Mouse (Mus musculus): Measurements from ENCODE around the gene Galk2.

Galk2 gene

GRCm38 (mm10) chr2:125943301-125943700 lies 84.4 kb downstream of the Galk2 start:
- DNase-seq (ENCODE audit: low read depth), result no peak

- DNase-seq (ENCODE audit: low read depth), result peak; percentile 72
These were observed 89.3 kb downstream of the Galk2 start for GRCm38 (mm10) chr2:125948195-125948594.

GRCm38 (mm10) chr2:125968811-125969210 lies 109.9 kb downstream of the Galk2 start:
- DNase-seq (ENCODE audit: low read depth), result no peak

- no peak for DNase-seq (ENCODE audit: low read depth)
These were observed 114.3 kb downstream of the Galk2 start for GRCm38 (mm10) chr2:125973207-125973606.

- DNase-seq (ENCODE audit: low read depth), result no peak
These were observed 116.3 kb downstream of the Galk2 start for GRCm38 (mm10) chr2:125975206-125975605.

- DNase-seq (ENCODE audit: low read depth), result peak; percentile 6
These were observed 117.0 kb downstream of the Galk2 start for GRCm38 (mm10) chr2:125975808-125976345.

GRCm38 (mm10) chr2:126002291-126002690 lies 143.4 kb downstream of the Galk2 start:
- DNase-seq (ENCODE audit: low read depth), result no peak

GRCm38 (mm10) chr2:126006088-126006487 lies 147.2 kb downstream of the Galk2 start:
- no peak for DNase-seq (ENCODE audit: low read depth)

GRCm38 (mm10) chr2:126006742-126007141 lies 147.8 kb downstream of the Galk2 start:
- DNase-seq (ENCODE audit: low read depth), result no peak

- DNase-seq (ENCODE audit: low read depth), result no peak
These were observed 156.2 kb downstream of the Galk2 start for GRCm38 (mm10) chr2:126014989-126015710.

- no peak for DNase-seq (ENCODE audit: low read depth)
These were observed 157.0 kb downstream of the Galk2 start for GRCm38 (mm10) chr2:126015763-126016473.

- no peak for DNase-seq (ENCODE audit: low read depth)
These were observed 172.4 kb downstream of the Galk2 start for GRCm38 (mm10) chr2:126031186-126031900.

- DNase-seq (ENCODE audit: low read depth), result no peak
These were observed 174.4 kb downstream of the Galk2 start for GRCm38 (mm10) chr2:126033114-126033972.
